Mouse (Mus musculus): ENCODE measurements around the gene C1qa.

DNA sequence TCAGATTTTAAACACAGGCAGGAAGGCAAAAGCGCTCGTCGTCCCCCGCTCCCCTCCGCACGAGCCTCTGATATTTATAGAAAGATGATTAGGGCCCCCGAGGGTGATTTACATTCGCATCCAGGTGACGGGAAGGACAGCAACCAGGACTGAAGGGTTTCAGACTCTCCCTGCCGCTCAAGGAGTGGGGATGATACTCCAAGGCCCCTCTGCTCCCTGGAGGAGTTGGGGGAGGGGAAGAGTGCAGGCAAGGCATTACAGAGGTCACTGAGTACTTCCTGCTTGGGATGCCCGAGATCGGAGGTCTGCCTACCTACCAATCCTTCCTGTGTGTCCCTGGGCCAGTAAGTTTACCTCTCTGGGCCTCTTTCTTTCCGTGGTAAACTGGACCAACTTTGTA lies 44.6 kb upstream of the C1qa start:
- TF ChIP-seq CTCF (IDR thresholded peaks at IDR 0.05; ENCODE audit: low read depth, low read length) (no peak), POLR2A (IDR thresholded peaks at IDR 0.05; ENCODE audit: borderline replicate concordance, low read depth, low read length) (no peak)

All from bone marrow macrophage, adult 2 months (primary cell).